Mouse (Mus musculus) embryonic fibroblast, embryonic 13.5 days (primary cell): ENCODE data around the gene Acbd6.

Experiments
- CTCF ChIP-seq: IDR thresholded peaks from 2 replicates; pipeline ENCODE4 v1.5.1; 2011; ENCODE audit warnings: mild to moderate bottlenecking, control low read depth, low read length, moderate library complexity, borderline replicate concordance; ENCODE audit not compliant: insufficient read depth
- POLR2A ChIP-seq: IDR thresholded peaks from 2 replicates; pipeline ENCODE4 v1.6.1; 2011; ENCODE audit warnings: low read depth, mild to moderate bottlenecking, control low read depth, low read length, moderate library complexity

- TF ChIP-seq POLR2A, result no peak
- no peak for TF ChIP-seq CTCF
Measured at GRCm38 (mm10) chr1:155692230-155692629, 134.3 kb downstream of the Acbd6 start.
